Mouse (Mus musculus) heart, adult 2 months (tissue): ENCODE data around the gene Pfn3. TPM values are rescaled to one million over a fixed set of nuclear protein-coding genes. Genes with fewer than 3 reads are reported as not detected.

ENCODE experiments used
- DNase-seq, 2 experiments: peaks; one replicate each; pipeline ENCODE4 v3.0.0; 2021
- H3K27ac ChIP-seq: fragments of 200-600 bp; 2 replicates; pipeline ENCODE4 v1.8.1; 2022
- H3K27me3 ChIP-seq: fragments of 200-500 bp; 2 replicates; pipeline ENCODE4 v1.6.1; 2012; ENCODE audit warnings: mild to moderate bottlenecking, low read length, inconsistent platforms, mixed read lengths; ENCODE audit not compliant: control insufficient read depth, insufficient read depth
- H3K36me3 ChIP-seq: fragments of 200-500 bp; 2 replicates; pipeline ENCODE4 v1.6.1; 2012; ENCODE audit warnings: low read length, inconsistent platforms; ENCODE audit not compliant: control insufficient read depth, insufficient read depth
- H3K4me1 ChIP-seq: fragments of 200-500 bp; 2 replicates; pipeline ENCODE4 v1.6.1; 2011; ENCODE audit warnings: low read length; ENCODE audit not compliant: control insufficient read depth, insufficient read depth
- H3K4me3 ChIP-seq: fragments of 200-600 bp; 2 replicates; pipeline ENCODE4 v1.8.1; 2022
- H3K79me2 ChIP-seq: fragments of 200-500 bp; replicated peaks from 2 replicates; pipeline ENCODE4 v1.6.1; 2012; ENCODE audit warnings: mild to moderate bottlenecking, inconsistent platforms, low read length, moderate library complexity, mixed read lengths; ENCODE audit not compliant: control insufficient read depth, insufficient read depth
- H3K9ac ChIP-seq: fragments of 200-500 bp; 2 replicates; pipeline ENCODE4 v1.6.1; 2012; ENCODE audit warnings: low read depth, mild to moderate bottlenecking, control low read depth, inconsistent platforms, low read length, mixed read lengths
- CTCF ChIP-seq: fragments of 200-600 bp; IDR thresholded peaks from 2 replicates; pipeline ENCODE4 v1.8.1; 2022; ENCODE audit warnings: antibody characterized with exemption, mild to moderate bottlenecking, moderate library complexity
- EP300 ChIP-seq: fragments of 200-500 bp; IDR thresholded peaks from 2 replicates; pipeline ENCODE4 v1.6.1; 2011; ENCODE audit warnings: low read depth, low read length, control low read depth; ENCODE audit not compliant: insufficient read depth
- POLR2A ChIP-seq: fragments of 200-500 bp; IDR thresholded peaks from 2 replicates; pipeline ENCODE4 v1.6.1; 2011; ENCODE audit warnings: mild to moderate bottlenecking, low read depth, low read length, control low read depth; ENCODE audit not compliant: insufficient read depth
- WGBS: fragments of 180-500 bp; shearing (Covaris S2); methylation state at CpG from one replicate; pipeline ENCODE4 v1.1.7; 2018; 5-methylcytosine and 5-hydroxymethylcytosine counted together
- intact Hi-C: fragments of 180-260 bp; cut with DNase I; formaldehyde crosslinking; loops from one replicate; pipeline ENCODE4 v1.15.1; 2025
- polyA plus RNA-seq: library from polyadenylated mRNA; depleted of rRNA; stranded (reverse); fragments of >200 nt; gene quantifications from 2 replicates; pipeline ENCODE4 v1.2.3, GENCODE M21; 2012
- total RNA-seq, 2 experiments: library from RNA; stranded (reverse); gene quantifications; 2 replicates each; pipeline ENCODE4 v1.2.3; 2021

Pfn3 gene
- total and polyA plus RNA-seq, 3 experiments: not detected

DNA sequence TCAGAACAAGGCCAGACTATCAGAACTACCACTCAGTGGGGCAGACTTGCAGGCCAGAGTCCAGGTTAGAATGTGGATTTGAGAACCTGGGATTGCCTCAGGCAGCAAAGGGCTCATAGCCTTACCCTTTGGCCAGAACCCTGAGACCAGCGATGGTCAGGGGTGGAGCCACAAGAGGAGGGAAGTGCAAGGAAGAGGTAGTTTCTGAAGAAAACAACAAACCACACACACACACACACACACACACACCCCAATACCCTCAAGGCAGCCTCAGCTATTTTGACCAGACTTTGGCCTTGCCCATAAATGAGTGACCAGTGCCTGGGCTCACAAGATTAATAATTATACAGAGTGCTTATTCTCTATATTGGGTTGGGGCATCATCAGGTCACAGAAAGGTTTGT lies 23.4 kb downstream of the Pfn3 start:
- no peaks in the 10 kb centered on the region for H3K36me3 ChIP-seq
- H3K27ac ChIP-seq: no peak overlapping the region
- H3K79me2 ChIP-seq: no peaks in the 10 kb centered on the region
- 50% methylated on average over 1 of the region's 1 CpGs for WGBS
- H3K4me3 ChIP-seq: no peak overlapping the region
- no peaks in the 10 kb centered on the region; the same call in 1 of the 2 replicates for H3K27me3 ChIP-seq
- no peak overlapping the region for H3K9ac ChIP-seq
- no peak for DNase-seq
- intact Hi-C loops: no loop called here
- TF ChIP-seq EP300 (no peak), POLR2A (no peak), CTCF (no peak)
- no peaks in the 10 kb centered on the region for H3K4me1 ChIP-seq

DNA sequence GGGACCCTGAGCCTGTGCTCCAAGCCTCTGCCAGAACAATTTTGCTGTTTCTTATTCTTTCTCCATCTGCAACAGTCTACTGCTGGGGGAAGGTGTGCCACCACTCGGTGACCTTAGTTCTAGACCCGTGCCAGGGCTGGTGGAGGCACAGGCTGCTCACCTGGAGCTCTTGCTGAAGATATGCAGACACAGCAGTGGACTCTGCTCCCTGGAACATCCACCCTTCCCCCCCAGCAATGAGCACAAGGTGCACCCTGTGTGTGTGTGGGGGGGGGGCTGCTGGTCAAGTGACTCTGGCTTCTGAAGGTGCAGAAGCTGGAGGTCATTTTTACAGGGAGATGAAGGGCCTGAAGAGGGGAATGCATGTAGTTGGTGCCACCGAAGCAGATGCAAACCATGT lies 24.4 kb downstream of the Pfn3 start:
- no peaks in the 10 kb centered on the region; the same call in 1 of the 2 replicates for H3K27me3 ChIP-seq
- no peak overlapping the region for H3K9ac ChIP-seq
- no peak overlapping the region for H3K4me3 ChIP-seq
- no peaks in the 10 kb centered on the region for H3K79me2 ChIP-seq
- no peak for DNase-seq
- no peak overlapping the region for H3K27ac ChIP-seq
- WGBS: 80% methylated on average over 3 of the region's 3 CpGs
- no peaks in the 10 kb centered on the region for H3K36me3 ChIP-seq
- TF ChIP-seq CTCF (no peak), POLR2A (no peak), EP300 (no peak)
- intact Hi-C loops: no loop called here
- H3K4me1 ChIP-seq: no peaks in the 10 kb centered on the region

DNA sequence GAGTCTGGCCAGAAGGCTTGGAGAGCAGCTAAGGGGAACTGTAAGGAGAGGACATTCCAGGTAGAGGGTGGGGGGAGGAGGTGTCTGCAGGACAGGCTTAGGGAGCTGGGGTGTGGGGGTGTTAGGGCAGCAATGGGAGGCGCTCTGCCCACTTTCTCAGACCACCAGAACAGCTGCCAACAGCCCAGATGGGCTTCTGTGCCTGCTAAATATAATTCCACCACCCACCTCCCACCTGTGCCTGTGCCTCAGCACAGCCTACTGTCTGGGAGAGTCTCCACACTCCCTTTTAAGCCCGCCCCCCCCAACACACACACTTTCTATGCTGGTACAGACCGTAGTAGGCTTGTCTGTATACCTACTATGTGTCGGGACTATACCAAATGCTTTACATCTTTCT lies 33.2 kb downstream of the Pfn3 start:
- Histone ChIP-seq H3K4me1 (no peaks in the 10 kb centered on the region), H3K27me3 (peaks cover 3% of the 10 kb centered on the region; the same call in 1 of the 2 replicates), H3K4me3 (no peak overlapping the region), H3K9ac (no peak overlapping the region), H3K36me3 (no peaks in the 10 kb centered on the region), H3K27ac (no peak overlapping the region), H3K79me2 (no peaks in the 10 kb centered on the region)
- WGBS: 78% methylated on average over 4 of the region's 4 CpGs
- DNase-seq: no peak
- TF ChIP-seq CTCF: no peak
- TF ChIP-seq EP300: no peak
- no peak for TF ChIP-seq POLR2A
- intact Hi-C loops: no loop called here

DNA sequence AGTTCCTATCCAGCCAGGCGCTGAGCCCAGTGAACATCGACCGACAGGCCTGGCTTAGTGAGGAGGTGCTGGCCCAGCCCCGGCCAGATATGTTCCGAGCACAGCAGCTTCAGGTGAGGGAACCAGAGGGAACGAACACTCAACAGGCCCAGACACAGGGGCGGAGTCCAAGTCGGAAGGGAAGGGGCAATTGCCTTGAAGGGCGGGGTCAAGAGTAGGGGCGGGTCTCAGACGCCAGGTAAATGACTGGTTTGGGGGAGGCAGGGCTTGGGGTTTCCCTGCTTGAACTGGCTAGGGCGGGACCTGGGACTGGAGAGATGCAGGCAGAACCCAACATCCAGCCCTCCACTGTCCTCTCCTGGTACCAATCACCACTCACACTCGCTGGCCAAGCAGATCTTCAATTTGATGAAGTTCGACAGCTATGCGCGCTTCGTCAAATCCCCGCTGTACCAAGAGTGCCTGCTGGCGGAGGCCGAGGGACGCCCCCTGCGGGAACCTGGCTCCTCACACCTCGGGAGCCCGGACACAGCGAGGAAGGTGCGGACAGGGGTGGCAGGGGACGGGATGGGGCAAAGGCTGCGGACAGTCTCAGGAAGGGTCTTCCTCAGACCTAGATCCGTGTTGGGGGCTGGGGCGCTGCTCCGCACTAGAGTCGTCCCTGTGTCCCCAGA lies 36.0 kb downstream of the Pfn3 start:
- no peaks in the 10 kb centered on the region for H3K4me1 ChIP-seq
- TF ChIP-seq POLR2A (no peak), CTCF (no peak), EP300 (no peak)
- H3K9ac ChIP-seq: no peak overlapping the region
- no peak for DNase-seq
- H3K4me3 ChIP-seq: no peak overlapping the region
- H3K27me3 ChIP-seq: peaks cover 3% of the 10 kb centered on the region; the same call in 1 of the 2 replicates
- intact Hi-C loops: no loop called here
- no peaks in the 10 kb centered on the region for H3K79me2 ChIP-seq
- WGBS: 32% methylated on average over 32 of the region's 32 CpGs
- no peaks in the 10 kb centered on the region for H3K36me3 ChIP-seq
- no peak overlapping the region for H3K27ac ChIP-seq

DNA sequence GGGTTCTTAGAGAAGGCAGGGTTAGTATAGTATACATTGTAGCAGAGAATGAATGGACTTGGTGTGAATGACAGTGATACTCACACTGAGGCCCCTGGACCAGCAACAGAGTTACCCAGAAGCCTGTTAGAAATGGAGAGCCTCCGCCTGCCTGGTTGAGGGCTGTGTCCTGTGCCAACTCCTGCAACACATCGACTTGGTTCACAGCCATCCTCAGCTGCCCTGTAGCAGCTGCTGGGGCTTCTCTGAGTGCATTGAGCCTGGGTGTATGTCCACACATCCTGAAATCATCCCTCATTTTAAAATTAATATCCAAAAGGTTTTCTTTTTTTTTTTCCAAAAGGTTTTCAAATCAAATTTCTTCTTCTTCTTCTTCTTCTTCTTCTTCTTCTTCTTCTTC lies 39.2 kb downstream of the Pfn3 start:
- Histone ChIP-seq H3K4me3 (no peak overlapping the region), H3K79me2 (no peaks in the 10 kb centered on the region), H3K27me3 (peaks cover 3% of the 10 kb centered on the region; the same call in 1 of the 2 replicates), H3K36me3 (no peaks in the 10 kb centered on the region), H3K4me1 (no peaks in the 10 kb centered on the region), H3K9ac (no peak overlapping the region), H3K27ac (no peak overlapping the region)
- TF ChIP-seq POLR2A (no peak), CTCF (no peak), EP300 (no peak)
- DNase-seq: no peak
- intact Hi-C loops: no loop called here
- WGBS: 41% methylated on average over 2 of the region's 2 CpGs

DNA sequence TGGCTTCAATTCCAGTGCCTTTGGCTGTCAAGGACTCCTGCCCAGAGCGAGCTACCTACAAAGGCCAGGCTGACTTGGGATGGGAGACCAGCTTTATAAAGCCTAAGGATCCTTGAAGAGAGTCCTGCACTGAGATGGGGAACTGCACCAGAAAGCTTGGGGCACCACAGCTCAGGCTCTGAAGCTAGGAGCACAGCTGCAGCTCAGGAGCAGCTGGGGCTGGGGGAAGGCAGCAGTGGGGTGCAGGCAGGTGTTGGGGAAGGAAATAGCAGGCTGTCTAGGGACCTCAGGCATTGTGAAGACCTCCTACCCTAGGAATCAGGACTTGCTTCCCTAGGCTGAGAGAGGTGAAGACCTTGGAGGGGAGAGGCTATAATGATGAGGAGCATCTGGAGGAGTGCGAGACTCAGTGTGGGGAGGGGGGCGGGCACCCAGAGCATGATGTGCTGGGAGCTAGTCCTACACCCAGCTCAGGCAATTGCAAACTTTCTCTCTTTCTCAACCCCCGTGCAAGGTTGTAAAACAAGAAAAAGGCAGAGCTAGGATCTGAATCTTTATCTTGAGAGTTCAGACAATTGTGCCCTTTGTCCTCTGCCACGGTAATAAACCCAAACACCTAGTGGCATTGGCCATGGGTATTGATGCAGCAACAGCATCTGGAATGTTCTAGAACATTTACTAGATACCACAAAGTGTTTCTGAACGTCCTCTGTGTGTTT lies 40.7 kb downstream of the Pfn3 start:
- no peak overlapping the region for H3K4me3 ChIP-seq
- TF ChIP-seq EP300 (no peak), POLR2A (no peak), CTCF (no peak)
- no peaks in the 10 kb centered on the region for H3K36me3 ChIP-seq
- H3K4me1 ChIP-seq: no peaks in the 10 kb centered on the region; the same call in 1 of the 2 replicates
- no peak overlapping the region for H3K9ac ChIP-seq
- intact Hi-C loops: no loop called here
- peaks cover 2% of the 10 kb centered on the region; the same call in 1 of the 2 replicates for H3K27me3 ChIP-seq
- H3K79me2 ChIP-seq: no peaks in the 10 kb centered on the region
- no peak for DNase-seq
- WGBS: 68% methylated on average over 6 of the region's 6 CpGs
- no peak overlapping the region for H3K27ac ChIP-seq
